Mouse (Mus musculus) intestine, postnatal 0 days (tissue): ENCODE measurements around the gene Zdhhc17. TPM values are rescaled to one million over a fixed set of nuclear protein-coding genes. Genes with fewer than 3 reads are reported as not detected.

Source experiments
- ATAC-seq: fragments of 200-750 bp; cut with Nextera tagmentation; 2 replicates; pipeline ENCODE4 v1.8.0; 2017; ENCODE audit warnings: mild to moderate bottlenecking, moderate TSS enrichment, moderate library complexity
- H3K27ac ChIP-seq: fragments of 300-500 bp; sonication (generic); 2 replicates; pipeline ENCODE4 v1.5.1; 2014; ENCODE audit warnings: mild to moderate bottlenecking, low read depth, low read length, moderate library complexity
- H3K27me3 ChIP-seq: fragments of 300-500 bp; sonication (generic); replicated peaks from 2 replicates; pipeline ENCODE4 v1.6.1; 2014; ENCODE audit warnings: low read length, mixed read lengths; ENCODE audit not compliant: control insufficient read depth, insufficient read depth
- H3K36me3 ChIP-seq: fragments of 300-500 bp; sonication (generic); 2 replicates; pipeline ENCODE4 v1.6.1; 2014; ENCODE audit warnings: mild to moderate bottlenecking, moderate library complexity; ENCODE audit not compliant: control insufficient read depth, insufficient read depth
- H3K4me1 ChIP-seq: fragments of 300-500 bp; sonication (generic); replicated peaks from 2 replicates; pipeline ENCODE4 v1.6.1; 2014; ENCODE audit warnings: antibody characterized with exemption, low read length, mixed read lengths; ENCODE audit not compliant: control insufficient read depth, insufficient read depth
- H3K4me2 ChIP-seq: fragments of 300-500 bp; sonication (generic); replicated peaks from 2 replicates; pipeline ENCODE4 v1.6.1; 2014; ENCODE audit warnings: low read depth, mild to moderate bottlenecking, moderate library complexity
- H3K4me3 ChIP-seq: fragments of 300-500 bp; sonication (generic); 2 replicates; pipeline ENCODE4 v1.5.1; 2014; ENCODE audit warnings: low read depth, low read length
- H3K9ac ChIP-seq: fragments of 300-500 bp; sonication (generic); 2 replicates; pipeline ENCODE4 v1.6.1; 2014; ENCODE audit warnings: mild to moderate bottlenecking, low read depth, low read length
- H3K9me3 ChIP-seq: fragments of 300-500 bp; sonication (generic); 2 replicates; pipeline ENCODE4 v1.6.1; 2016; ENCODE audit warnings: mixed run types; ENCODE audit not compliant: control insufficient read depth
- CTCF ChIP-seq: sonication (generic); IDR thresholded peaks from 2 replicates; pipeline ENCODE4 v1.5.1; 2016; ENCODE audit warnings: low read depth, mild to moderate bottlenecking, control low read depth, antibody characterized with exemption, moderate library complexity
- WGBS: fragments of 180-500 bp; shearing (Covaris S2); extraction: QIAGEN DNeasy Blood & Tissue Kit; methylation state at CpG from one replicate; pipeline ENCODE4 v1.1.7; 2014; 5-methylcytosine and 5-hydroxymethylcytosine counted together
- polyA plus RNA-seq: library from polyadenylated mRNA; unstranded; fragments of >200 nt; fragmentation: Nextera tagmentation; extraction: Ambion mirVana; gene quantifications from 2 replicates; pipeline ENCODE4 v1.2.1, GENCODE M21; 2015

Gene Zdhhc17
- polyA plus RNA-seq, 1 experiment from 2014 or later = 5.4 TPM

DNA sequence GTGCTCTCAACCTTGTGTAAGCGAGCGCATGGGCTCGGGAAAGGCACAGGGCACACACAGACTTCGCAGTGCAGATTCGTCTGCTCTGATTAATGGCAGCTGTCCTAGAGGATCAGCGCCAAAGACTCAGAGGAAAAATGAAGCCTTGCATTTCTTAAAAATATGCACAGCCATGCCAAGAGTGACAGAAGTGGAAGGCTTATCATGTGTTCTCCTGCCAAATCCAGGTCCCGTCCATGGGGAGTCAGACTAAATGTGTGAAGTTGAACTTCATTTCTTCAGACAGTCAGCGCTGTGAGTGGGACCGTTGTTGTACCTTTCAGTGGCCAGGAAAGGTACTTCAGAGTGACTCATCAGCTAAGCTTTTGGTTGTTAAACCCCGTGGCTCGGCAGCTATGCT lies 82.4 kb downstream of the Zdhhc17 start:
- H3K4me1 ChIP-seq = peaks cover 20% of the 10 kb centered on the region; the same call in 1 of the 2 replicates
- no peak overlapping the region for H3K27ac ChIP-seq
- ATAC-seq = peak; percentile 77
- peak; percentile 30 for TF ChIP-seq CTCF
- H3K9me3 ChIP-seq = no peaks in the 10 kb centered on the region
- no peak overlapping the region for H3K9ac ChIP-seq
- 22% methylated on average over 11 of the region's 11 CpGs for WGBS
- H3K27me3 ChIP-seq = no peaks in the 10 kb centered on the region
- no peak overlapping the region for H3K4me3 ChIP-seq
- H3K4me2 ChIP-seq = peak overlapping the region; percentile 43; the same call in 1 of the 2 replicates
- no peaks in the 10 kb centered on the region for H3K36me3 ChIP-seq

DNA sequence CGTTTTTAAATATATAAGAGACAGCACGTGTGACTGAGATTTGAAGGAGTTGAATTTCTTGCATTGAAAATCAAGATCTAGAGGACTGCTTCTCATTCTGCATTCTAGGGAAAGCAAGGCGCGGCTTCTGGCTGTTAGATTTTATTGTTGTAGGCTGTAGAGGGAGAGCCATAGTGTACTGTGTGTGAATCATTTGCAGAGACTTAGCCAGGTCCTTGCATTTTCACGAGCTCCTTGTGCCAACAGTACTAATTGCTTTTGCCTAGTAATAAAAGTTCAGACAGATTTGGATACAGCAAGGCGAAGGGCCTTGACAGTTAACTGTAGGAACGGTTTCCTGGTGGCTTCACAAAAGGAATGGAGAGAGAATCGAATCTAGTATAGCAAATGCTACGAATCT lies 87.3 kb downstream of the Zdhhc17 start:
- Histone ChIP-seq H3K9me3 (no peaks in the 10 kb centered on the region), H3K27me3 (no peaks in the 10 kb centered on the region), H3K4me2 (peak overlapping the region; percentile 93), H3K4me1 (peaks cover 26% of the 10 kb centered on the region), H3K36me3 (no peaks in the 10 kb centered on the region), H3K4me3 (peak overlapping the region; percentile 9; the same call in 1 of the 2 replicates), H3K27ac (peak overlapping the region; percentile 54; the same call in 1 of the 2 replicates), H3K9ac (no peak overlapping the region)
- WGBS = 34% methylated on average over 9 of the region's 9 CpGs
- no peak for TF ChIP-seq CTCF
- ATAC-seq = peak; percentile 51

DNA sequence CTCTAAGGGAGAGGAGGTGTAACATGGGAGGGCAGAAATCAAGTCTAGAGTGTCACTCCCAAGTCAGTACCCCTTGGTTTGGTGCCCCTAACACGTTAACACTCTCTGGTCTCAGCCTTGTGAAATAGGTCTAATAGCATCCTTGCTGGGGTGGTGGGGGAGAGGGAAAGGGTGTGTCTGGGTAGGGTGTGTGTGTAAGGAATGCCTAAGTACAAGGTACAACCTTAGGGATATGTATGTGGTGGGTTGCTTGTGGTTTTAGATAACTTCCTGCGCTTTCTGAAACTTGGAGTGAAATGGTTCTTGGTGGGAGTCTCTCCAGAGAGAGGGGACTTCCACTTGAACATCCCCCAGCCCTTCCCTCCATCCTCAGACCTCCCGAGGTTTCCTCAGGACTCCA lies 88.0 kb downstream of the Zdhhc17 start:
- peaks cover 20% of the 10 kb centered on the region for H3K4me1 ChIP-seq
- H3K4me2 ChIP-seq = peak overlapping the region; percentile 93
- H3K36me3 ChIP-seq = no peaks in the 10 kb centered on the region
- no peaks in the 10 kb centered on the region for H3K27me3 ChIP-seq
- peak; percentile 43 for ATAC-seq
- no peak overlapping the region for H3K4me3 ChIP-seq
- H3K9me3 ChIP-seq = no peaks in the 10 kb centered on the region
- peak overlapping the region; percentile 54; the same call in 1 of the 2 replicates for H3K27ac ChIP-seq
- no peak for TF ChIP-seq CTCF
- peak overlapping the region; percentile 18; the same call in 1 of the 2 replicates for H3K9ac ChIP-seq
- 36% methylated on average over 3 of the region's 3 CpGs for WGBS

DNA sequence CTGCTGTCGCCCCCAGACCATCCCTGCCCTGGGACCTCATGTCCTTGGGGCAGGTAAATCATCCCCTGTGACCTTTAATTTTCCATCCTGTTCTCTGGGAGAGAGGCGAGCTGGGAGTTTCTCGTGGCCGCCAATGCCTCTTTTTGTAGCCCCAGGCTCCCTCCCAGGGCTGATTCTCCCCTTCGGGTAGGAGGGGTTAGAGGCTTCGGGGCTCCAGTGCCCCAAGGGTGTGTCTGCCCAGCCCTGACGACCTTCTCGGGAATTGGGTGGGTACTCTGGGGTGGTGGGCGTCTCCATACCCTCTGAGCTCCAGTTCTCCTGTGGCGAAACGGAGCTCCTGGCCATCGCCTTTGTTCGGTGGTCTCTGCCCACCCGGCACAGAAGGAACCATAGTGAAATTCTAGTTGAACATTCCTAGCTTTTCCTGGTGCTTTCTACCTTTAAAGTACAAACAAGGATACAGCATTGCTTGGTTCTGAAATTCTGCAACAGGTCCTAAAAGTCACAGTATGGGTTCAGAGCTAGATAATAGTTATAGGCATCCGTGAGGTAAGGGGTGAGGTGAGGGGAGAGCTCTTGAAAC lies 89.5 kb downstream of the Zdhhc17 start:
- no peak; the same call in none of the 2 replicates for ATAC-seq
- no peaks in the 10 kb centered on the region for H3K27me3 ChIP-seq
- H3K27ac ChIP-seq = peak overlapping the region; percentile 88
- no peak for TF ChIP-seq CTCF
- under 1% methylated on average over 15 of the region's 15 CpGs for WGBS
- H3K4me3 ChIP-seq = peak overlapping the region; percentile 76
- H3K4me2 ChIP-seq = peak overlapping the region; percentile 93
- H3K9ac ChIP-seq = peak overlapping the region; percentile 68
- H3K36me3 ChIP-seq = no peaks in the 10 kb centered on the region
- H3K9me3 ChIP-seq = no peaks in the 10 kb centered on the region
- H3K4me1 ChIP-seq = peaks cover 13% of the 10 kb centered on the region

DNA sequence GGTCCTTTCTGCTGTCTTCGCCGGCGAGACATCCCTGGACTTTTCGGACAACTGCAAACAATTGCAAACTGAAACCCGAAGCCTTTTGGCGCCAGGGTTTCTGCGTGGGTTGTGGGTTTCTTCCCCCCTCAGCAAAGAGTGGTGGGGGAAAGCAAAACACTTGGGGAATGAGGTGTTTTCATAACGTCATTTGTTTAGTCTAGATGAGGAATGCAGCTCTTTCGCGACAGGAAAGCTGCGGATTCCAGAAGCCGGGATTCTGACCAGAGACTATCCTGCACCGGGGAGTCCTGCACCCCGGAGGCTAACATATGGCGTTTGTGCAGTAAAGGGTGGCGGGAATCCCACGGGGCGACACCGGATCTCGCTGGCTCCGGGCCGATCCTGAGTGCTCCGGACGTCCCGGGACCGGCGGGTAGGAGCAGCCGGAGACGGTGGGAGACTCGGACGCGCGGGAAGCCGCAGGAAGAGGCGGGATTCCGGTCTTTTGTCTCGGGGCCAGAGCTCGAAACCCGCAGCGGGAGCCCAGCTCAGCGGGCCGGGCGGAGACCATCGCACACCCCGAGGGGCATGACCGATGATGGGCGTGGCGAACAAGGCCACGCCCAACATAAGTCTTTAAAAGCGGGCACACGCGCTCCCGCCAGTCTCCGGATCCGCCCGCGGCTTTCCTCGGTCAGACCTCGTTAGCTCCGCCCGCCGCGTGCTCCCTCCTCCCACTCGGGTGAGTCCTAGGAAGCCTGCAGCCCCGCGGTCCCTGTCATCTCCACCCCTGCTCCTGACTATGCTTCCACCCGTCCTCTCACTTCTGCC lies 90.2 kb downstream of the Zdhhc17 start, which contains the start of gene Csrp2:
Gene Csrp2, plus strand, starts transcription at position 259 of the 813 bp plus-strand sequence.
- Histone ChIP-seq H3K4me1 (peaks cover 13% of the 10 kb centered on the region), H3K27ac (peak within 1 kb of the TSS; percentile 88), H3K4me3 (peak within 1 kb of the TSS; percentile 76), H3K9ac (peak within 1 kb of the TSS; percentile 68), H3K9me3 (no peaks in the 10 kb centered on the region), H3K27me3 (no peaks in the 10 kb centered on the region), H3K4me2 (peak within 1 kb of the TSS; percentile 93), H3K36me3 (no peaks in the 10 kb centered on the region)
- peak; percentile 78 for ATAC-seq
- WGBS = under 1% methylated on average over 59 of the region's 67 CpGs
- no peak for TF ChIP-seq CTCF
